Mouse (Mus musculus): ENCODE data around the gene Rad23b.
"Not testable (repeated sequence)": the region's sequence is repeated elsewhere in the genome, so short reads cannot be mapped to it uniquely, and the experiment has no call there.

Gene Rad23b

DNA sequence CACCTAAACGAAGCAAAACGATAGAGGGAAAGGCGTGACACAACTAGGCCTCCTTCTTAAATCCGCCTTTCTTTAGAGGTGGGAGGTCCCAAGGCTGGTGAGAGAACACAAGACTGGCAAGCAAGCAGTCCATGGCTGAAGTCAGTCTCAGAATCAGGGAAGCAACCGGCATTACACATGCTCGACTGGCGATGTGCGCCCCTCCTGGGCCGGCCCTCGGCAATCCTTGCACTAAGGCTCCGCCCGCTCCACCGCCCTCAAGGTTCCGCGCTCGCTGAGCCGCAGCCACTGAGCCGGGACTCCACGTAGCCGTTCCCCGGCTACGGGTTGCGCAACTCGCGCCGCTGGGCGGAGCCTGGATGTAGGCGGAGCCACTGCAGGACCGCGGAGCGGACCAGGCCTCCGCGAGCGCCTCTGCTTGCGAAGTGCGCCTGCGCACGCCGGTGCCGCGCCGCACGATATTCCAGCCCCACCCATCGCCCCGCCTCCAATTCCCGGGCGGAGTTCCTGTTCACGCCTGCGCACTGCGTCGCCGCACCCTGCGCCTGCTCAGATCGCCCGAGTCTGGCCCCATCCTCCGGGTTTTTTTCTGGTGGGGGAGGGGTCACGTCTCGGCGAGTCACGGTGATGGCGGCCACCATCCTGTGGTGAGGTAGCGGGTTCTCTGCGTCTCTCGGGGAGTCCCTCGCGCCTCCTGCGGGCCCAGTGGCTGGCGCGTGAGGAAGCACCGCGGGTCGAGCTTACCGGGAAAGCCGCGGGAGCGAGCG is at the start of gene Rad23b:
Gene Rad23b (plus strand): TSS at position 592 of the 767 bp plus-strand sequence.
- DNase-seq (ENCODE audit: low read depth), result peak; percentile 100

- no peak for DNase-seq (ENCODE audit: low read depth)
Measured at GRCm38 (mm10) chr4:55304121-55304520, 45.7 kb upstream of the Rad23b start.

- no peak for DNase-seq (ENCODE audit: low read depth)
Measured at GRCm38 (mm10) chr4:55306636-55307035, 43.2 kb upstream of the Rad23b start.

GRCm38 (mm10) chr4:55316726-55317125 is 33.1 kb upstream of the Rad23b start:
- no peak for DNase-seq (ENCODE audit: low read depth)

GRCm38 (mm10) chr4:55318350-55318749 is 31.5 kb upstream of the Rad23b start:
- DNase-seq (ENCODE audit: low read depth), result not testable (repeated sequence)

DNA sequence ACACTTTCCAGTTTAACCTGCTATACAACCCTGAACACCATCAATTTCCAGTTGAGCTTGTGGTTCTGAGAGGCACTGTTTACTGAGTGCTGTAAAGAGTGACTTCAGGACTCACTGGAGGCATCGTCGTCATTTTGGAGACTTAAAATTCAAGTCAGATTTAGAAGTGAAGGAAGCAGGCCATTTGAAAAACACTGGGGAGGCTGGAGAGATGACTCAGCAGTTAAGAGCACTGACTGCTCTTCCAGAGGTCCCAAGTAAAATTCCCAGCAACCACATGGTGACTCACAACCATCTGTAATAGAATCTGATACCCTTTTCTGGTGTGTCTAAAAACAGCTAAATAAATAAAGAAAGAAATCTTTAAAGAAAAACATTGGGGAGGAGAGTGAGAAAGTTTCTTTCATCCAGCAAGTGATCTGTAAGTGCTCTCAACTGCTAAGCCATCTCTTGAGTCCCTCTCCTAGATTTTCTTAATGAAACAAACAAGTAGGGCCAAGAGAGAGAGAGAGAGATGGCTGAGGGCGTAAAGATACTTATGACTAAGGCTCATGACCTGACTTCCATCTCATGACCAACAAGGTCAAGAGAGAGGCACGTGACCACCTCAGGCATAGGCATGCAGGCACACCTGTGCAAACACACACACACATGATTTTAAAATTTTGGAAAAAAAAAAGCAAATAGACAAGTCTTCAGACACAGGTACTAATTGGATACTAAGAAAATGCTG is 23.9 kb upstream of the Rad23b start:
- DNase-seq (ENCODE audit: low read depth), result no peak

- no peak for DNase-seq (ENCODE audit: low read depth)
Measured at GRCm38 (mm10) chr4:55327508-55327907, 22.3 kb upstream of the Rad23b start.

DNA sequence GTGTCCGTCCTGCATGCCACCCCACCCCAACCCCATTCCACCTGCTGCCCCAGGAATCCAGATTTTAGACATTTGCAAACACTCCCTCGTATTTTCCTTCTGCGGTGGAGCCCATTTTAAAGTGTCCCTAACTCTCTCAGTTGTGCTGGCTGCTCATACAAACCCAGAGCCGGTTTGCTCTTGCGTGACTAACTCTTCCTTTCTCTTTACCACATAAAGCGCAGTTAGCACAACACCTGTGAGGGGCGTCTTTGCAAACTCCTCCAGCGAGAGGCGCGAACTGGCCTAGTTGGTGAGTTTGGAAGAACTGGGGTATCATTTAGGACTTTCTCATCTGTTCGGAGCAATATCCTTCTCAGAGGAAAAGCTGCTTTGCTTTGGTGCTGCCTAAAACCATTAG is 21.4 kb upstream of the Rad23b start:
- DNase-seq (ENCODE audit: low read depth), result no peak

GRCm38 (mm10) chr4:55328928-55329327 is 20.9 kb upstream of the Rad23b start:
- DNase-seq (ENCODE audit: low read depth), result not testable (repeated sequence)

GRCm38 (mm10) chr4:55329621-55330346 is 20.1 kb upstream of the Rad23b start:
- DNase-seq (ENCODE audit: low read depth), result no peak

- no peak for DNase-seq (ENCODE audit: low read depth)
Measured at GRCm38 (mm10) chr4:55335030-55335770, 14.6 kb upstream of the Rad23b start.

DNA sequence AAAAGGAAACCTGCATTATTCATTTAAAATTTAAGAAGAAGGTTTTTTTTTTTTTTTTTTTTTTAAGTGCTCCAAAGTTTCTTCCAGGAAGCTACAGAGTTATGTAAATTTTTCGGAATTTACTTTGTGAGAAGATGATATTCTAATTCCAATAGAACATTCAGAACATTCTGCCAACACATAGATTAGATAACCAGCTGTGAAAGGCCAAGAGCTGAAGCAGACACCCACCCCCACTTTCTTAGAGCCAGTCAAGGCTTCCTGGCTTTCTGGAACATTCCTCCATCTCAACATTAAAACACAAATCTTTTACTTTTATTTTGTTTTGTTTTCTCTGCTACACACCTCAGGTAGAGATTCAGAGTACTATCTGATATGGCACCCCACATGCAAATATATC is 10.9 kb upstream of the Rad23b start:
- no peak for DNase-seq (ENCODE audit: low read depth)

- no peak for DNase-seq (ENCODE audit: low read depth)
Measured at GRCm38 (mm10) chr4:55339388-55339787, 10.5 kb upstream of the Rad23b start.

GRCm38 (mm10) chr4:55341797-55342196 is 8.0 kb upstream of the Rad23b start:
- DNase-seq (ENCODE audit: low read depth), result no peak

GRCm38 (mm10) chr4:55342602-55343001 is 7.2 kb upstream of the Rad23b start:
- DNase-seq (ENCODE audit: low read depth), result peak; percentile 72

- DNase-seq (ENCODE audit: low read depth), result peak; percentile 74
Measured at GRCm38 (mm10) chr4:55343287-55343686, 6.6 kb upstream of the Rad23b start.

DNA sequence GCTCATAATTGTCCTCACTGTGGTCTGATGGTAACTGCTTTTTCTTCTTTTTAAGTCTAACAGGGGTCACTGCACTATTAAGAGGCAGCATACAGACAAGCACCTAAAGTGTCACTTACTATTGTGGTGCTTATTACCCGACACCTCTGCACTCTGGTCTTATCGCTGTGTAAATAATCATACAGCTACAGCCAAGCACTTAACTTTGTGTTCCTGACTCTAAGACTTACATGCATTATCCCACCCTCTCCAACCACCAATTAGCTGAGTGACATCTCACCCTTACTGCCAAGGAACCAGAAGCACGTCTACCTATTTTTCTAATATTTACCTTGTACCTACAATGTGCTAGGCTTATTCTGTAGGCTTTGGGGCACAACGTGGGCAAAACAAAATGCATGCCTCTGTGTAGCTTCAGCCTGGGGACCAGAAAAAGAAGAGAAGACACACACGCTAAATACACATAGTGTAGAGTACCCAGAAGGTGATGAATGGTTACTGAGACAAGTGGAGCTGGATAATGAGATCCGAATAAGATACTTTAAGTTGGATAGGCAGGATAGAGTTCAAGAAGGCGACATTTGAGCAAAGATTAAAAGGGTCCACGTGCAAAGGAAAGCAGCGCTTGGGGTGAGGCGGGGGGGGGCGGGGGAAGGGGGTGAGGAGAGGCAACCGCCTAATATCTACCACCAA is 938 bp upstream of the Rad23b start:
- DNase-seq (ENCODE audit: low read depth), result no peak

DNA sequence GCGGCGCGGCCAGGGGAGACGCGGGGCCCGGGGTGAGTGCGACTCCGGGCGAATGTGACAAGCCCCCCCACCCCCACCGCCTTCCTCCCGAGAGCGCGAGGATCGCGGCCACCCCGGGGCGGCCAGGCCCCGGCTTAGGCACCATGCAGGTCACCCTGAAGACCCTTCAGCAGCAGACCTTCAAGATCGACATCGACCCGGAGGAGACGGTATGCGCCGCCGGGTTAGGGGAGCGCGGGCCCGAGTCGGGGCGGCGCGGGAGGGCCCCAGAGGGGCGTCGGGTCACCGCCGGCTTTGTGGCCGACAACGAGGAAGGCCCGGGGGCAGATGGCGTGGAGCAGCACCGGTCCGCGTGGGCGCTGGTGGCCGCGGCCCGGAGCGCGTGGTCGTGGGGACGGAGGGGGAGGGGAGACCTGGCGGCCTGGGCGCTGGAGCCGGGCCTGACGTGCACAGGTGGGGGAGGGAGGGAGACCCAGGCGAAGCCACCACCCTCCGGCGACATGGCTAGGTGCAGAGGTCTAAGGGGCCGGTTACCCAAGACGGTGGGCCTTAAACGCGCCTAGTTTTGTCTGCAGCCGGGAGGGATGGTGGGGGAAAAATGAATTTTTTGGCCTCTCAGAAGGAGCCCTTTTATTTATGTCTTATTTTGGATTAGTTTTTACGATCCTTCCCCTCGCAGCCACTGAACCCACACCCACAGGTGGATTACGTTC is 532 bp downstream of the Rad23b start:
- DNase-seq (ENCODE audit: low read depth), result peak; percentile 81

DNA sequence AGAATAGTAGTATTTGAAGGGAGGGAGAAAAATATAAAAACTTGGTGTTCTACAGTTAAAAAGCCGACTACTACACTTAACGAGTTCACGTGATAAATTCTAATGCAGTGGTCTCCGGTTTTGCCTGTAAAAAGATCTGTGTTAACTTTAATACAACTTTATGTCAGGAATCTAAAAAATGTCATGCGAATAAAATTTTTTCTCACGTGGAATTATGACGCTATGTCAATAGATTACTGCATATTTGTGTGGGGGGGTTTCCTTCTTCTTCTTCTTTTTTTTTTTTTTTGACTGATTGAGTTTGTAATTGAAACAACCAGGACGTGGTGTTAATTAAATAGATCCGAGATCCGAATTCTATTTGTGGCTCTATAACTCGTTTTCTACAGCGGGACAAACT is 1.2 kb downstream of the Rad23b start:
- no peak for DNase-seq (ENCODE audit: low read depth)

DNA sequence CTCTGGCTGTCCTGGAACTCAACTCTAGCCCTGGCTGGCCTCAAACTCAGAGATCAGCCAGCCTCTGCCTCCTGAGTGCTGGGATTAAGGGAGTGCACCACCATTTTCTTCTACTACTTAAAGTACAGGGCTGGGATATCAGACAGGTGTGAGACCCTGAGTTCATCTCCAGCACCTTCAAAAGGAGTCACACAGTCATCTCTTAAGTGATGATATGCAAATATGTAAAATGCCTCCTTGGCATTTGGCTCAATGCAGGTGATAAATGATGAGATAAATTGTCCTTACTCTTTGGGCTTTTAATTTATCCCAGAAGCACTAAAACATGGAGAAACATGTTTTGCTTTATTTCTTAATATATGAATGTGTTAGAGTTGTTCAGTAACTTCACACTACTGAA is 2.0 kb downstream of the Rad23b start:
- DNase-seq (ENCODE audit: low read depth), result peak; percentile 28

GRCm38 (mm10) chr4:55354038-55354437 is 4.2 kb downstream of the Rad23b start:
- no peak for DNase-seq (ENCODE audit: low read depth)

All from induced T-regulatory cell, adult 2 months (primary cell).